Mouse (Mus musculus) layer of hippocampus, postnatal 14 days (tissue): ENCODE measurements at regions not wholly inside any gene's neighbourhood (a gene's known extent, or its start where the extent isn't known, plus 50 kb on each side); places are given as distances from the start of the nearest gene placed in this dataset.

Experiments used
- DNase-seq, 2 experiments: peaks; one replicate each; pipeline ENCODE4 v3.0.0; 2021 to 2022; ENCODE audit warnings: low spot score in 2 of 2, mixed read lengths in 1 of 2

GRCm38 (mm10) chr15:51709871-51710655 lies 2174.6 kb upstream of the Gm7489 start:
- peak; percentile 75 to 76 for DNase-seq

GRCm38 (mm10) chr15:51720873-51721308 lies 2163.8 kb upstream of the Gm7489 start:
- peak in 1 of 2 experiments; percentile 6 for DNase-seq

- no peak for DNase-seq
Observed at GRCm38 (mm10) chr15:51721363-51721762, 2163.3 kb upstream of the Gm7489 start.

GRCm38 (mm10) chr15:51724127-51724526 lies 2160.6 kb upstream of the Gm7489 start:
- DNase-seq = no peak

GRCm38 (mm10) chr15:51725457-51725856 lies 2159.2 kb upstream of the Gm7489 start:
- no peak for DNase-seq

- no peak for DNase-seq
Observed at GRCm38 (mm10) chr15:51730106-51730505, 2154.6 kb upstream of the Gm7489 start.

GRCm38 (mm10) chr15:51730805-51731412 lies 2153.8 kb upstream of the Gm7489 start:
- peak; percentile 21 to 44 for DNase-seq

- no peak for DNase-seq
Observed at GRCm38 (mm10) chr15:51734194-51734593, 2150.5 kb upstream of the Gm7489 start.
